Mouse (Mus musculus): ENCODE data around the gene Elf1. TPM values are rescaled to one million over a fixed set of nuclear protein-coding genes. Genes with fewer than 3 reads are reported as not detected.

Gene Elf1
- total and polyA plus RNA-seq, 3 experiments, result 21.5 to 43.1 (median 24.2) TPM

DNA sequence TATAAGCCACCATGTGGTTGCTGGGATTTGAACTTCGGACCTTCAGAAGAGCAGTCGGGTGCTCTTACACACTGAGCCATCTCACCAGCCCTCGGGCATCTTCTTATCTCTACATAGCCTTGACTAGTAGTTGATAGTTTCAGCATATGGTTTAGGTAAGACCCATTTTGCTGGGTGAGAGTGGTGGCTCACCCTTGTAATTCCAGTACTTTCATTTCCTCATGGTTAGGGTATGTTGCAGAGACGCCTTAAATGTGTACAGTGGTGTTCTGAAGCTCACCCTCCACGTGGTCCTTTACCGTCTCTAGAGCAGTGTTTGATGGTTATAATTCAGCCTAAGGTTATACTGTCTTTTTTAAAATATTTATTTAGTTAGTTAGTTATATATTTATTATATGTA lies 125.4 kb downstream of the Elf1 start:
- no peak for DNase-seq (ENCODE audit: low read depth, low spot score)
- H3K4me3 ChIP-seq (ENCODE audit: control insufficient read depth in 1 of 2, insufficient read depth in 1 of 2, low read depth in 2 of 2, low read length in 2 of 2), result no peak overlapping the region
- H3K9me3 ChIP-seq (replicated peaks; ENCODE audit: insufficient read depth, low read length), result no peaks in the 10 kb centered on the region
- H3K9ac ChIP-seq (ENCODE audit: control insufficient read depth, low read depth, low read length, poor library complexity, severe bottlenecking), result no peak overlapping the region
- H3K4me1 ChIP-seq (ENCODE audit: control insufficient read depth in 1 of 2, insufficient read depth in 2 of 2, low read length in 2 of 2), result peaks cover 2 to 5% of the 10 kb centered on the region in 2 experiments; a peak in 2 of 4 replicates
- H3K36me3 ChIP-seq (ENCODE audit: control insufficient read depth in 1 of 2, insufficient read depth in 2 of 2, low read length in 2 of 2), result peaks cover 5 to 64% of the 10 kb centered on the region in 2 experiments
- H3K79me2 ChIP-seq (ENCODE audit: control insufficient read depth, insufficient read depth, low read length, poor library complexity), result no peaks in the 10 kb centered on the region
- no peaks in the 10 kb centered on the region for H3K27me3 ChIP-seq (ENCODE audit: control insufficient read depth in 1 of 2, insufficient read depth in 2 of 2, low read length in 2 of 2)
- no peak overlapping the region for H3K27ac ChIP-seq (ENCODE audit: control insufficient read depth, low read depth, low read length)
- TF ChIP-seq MEF2A (IDR thresholded peaks at IDR 0.05; ENCODE audit: extremely low read depth, insufficient replicate concordance, low read depth, low read length, poor library complexity, severe bottlenecking), result no peak

DNA sequence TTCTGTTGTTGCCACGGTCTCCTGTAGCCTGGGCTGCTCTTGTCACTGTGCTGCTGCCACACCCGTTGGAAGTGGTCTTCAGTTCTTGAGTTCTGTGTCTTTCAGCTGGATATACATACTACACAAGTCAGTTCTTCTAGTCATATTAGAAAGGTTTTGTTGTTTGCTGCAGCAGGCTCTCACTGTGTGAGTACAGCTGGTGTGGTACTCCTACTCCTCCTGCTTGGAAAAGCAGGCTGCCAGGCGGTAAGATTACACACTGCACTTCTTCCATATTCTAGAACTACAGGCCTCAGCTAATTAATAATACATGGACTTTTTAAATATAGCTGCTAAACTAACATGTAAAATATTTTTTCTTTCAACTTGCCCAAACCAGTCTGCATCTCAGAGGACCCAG lies 125.9 kb downstream of the Elf1 start:
- Histone ChIP-seq H3K4me1 (ENCODE audit: control insufficient read depth in 1 of 2, insufficient read depth in 2 of 2, low read length in 2 of 2) (peaks cover 0 to 4% of the 10 kb centered on the region in 2 experiments; a peak in 2 of 4 replicates), H3K9ac (ENCODE audit: control insufficient read depth, low read depth, low read length, poor library complexity, severe bottlenecking) (no peak overlapping the region), H3K27ac (ENCODE audit: control insufficient read depth, low read depth, low read length) (no peak overlapping the region), H3K27me3 (ENCODE audit: control insufficient read depth in 1 of 2, insufficient read depth in 2 of 2, low read length in 2 of 2) (no peaks in the 10 kb centered on the region), H3K36me3 (ENCODE audit: control insufficient read depth in 1 of 2, insufficient read depth in 2 of 2, low read length in 2 of 2) (peaks cover 3 to 65% of the 10 kb centered on the region in 2 experiments), H3K4me3 (ENCODE audit: control insufficient read depth in 1 of 2, insufficient read depth in 1 of 2, low read depth in 2 of 2, low read length in 2 of 2) (no peak overlapping the region), H3K79me2 (ENCODE audit: control insufficient read depth, insufficient read depth, low read length, poor library complexity) (no peaks in the 10 kb centered on the region), H3K9me3 (replicated peaks; ENCODE audit: insufficient read depth, low read length) (no peaks in the 10 kb centered on the region)
- TF ChIP-seq CHD1 (IDR thresholded peaks at IDR 0.05; ENCODE audit: low read depth, low read length) (no peak), MAFK (IDR thresholded peaks at IDR 0.05; ENCODE audit: borderline replicate concordance, low read depth, low read length) (no peak), RAD21 (IDR thresholded peaks at IDR 0.05; ENCODE audit: low read depth, low read length) (no peak), EP300 (IDR thresholded peaks at IDR 0.05; ENCODE audit: low read depth in 1 of 2, low read length in 2 of 2) (no peak), UBTF (IDR thresholded peaks at IDR 0.05; ENCODE audit: borderline replicate concordance, insufficient read depth, low read depth, low read length) (no peak), MAX (IDR thresholded peaks at IDR 0.05; ENCODE audit: low read length) (no peak), E2F4 (IDR thresholded peaks at IDR 0.05; ENCODE audit: borderline replicate concordance, low read depth, low read length) (no peak), ZKSCAN1 (IDR thresholded peaks at IDR 0.05; ENCODE audit: low read depth, low read length) (no peak), MAZ (IDR thresholded peaks at IDR 0.05; ENCODE audit: low read depth, low read length) (no peak), GABPA (IDR thresholded peaks at IDR 0.05; ENCODE audit: low read depth, low read length) (no peak), ZMIZ1 (IDR thresholded peaks at IDR 0.05; ENCODE audit: low read depth, low read length) (no peak), CTCF (IDR thresholded peaks at IDR 0.05 in 2 of 3, conservative IDR thresholded peaks at IDR 0.05 in 1 of 3; ENCODE audit: control insufficient read depth in 1 of 3, insufficient read depth in 1 of 3, low read depth in 2 of 3, low read length in 3 of 3, poor library complexity in 1 of 3, severe bottlenecking in 1 of 3) (no peak), TCF12 (IDR thresholded peaks at IDR 0.05; ENCODE audit: low read depth, low read length) (no peak), KAT2A (conservative IDR thresholded peaks at IDR 0.05; ENCODE audit: low read depth, low read length) (no peak)
- no peak for DNase-seq (ENCODE audit: low read depth, low spot score)

Data from MEL (cell line).